18 mouse cellular contexts compared by ENCODE assay signal in the genomic region with DNA sequence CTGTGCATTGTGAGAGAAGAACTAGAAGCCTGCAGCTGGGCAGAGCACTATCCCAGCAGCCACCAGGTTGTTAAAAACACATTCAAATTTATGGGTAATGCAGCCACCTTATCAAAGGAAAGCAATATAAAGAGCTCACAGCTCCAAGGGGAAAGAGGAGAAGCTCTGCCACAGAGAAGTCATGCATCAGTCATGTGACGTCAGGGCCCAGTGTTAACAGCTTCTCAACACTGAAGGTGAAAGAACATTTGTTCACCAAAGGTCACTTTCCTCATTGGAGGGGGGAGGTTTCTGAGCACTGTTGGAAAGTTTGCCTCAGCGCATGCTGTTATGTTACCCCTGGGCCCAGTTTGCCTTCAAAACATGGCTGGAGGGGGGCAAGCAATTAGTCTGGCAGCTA.
DNase-seq lines count a peak whose midpoint lies in the region; ATAC-seq lines count a peak whose summit lies in the region.
"Had no signal": no experiment of that assay in that cellular context is flagged by ENCODE, and none has a peak within 500 bp of the region (broad histone marks: within the 10 kb centered on the region; RNA-seq: fewer than 3 reads in every experiment).

No protein-coding gene starts in this region.

- no peak overlapping the region for H3K4me3 ChIP-seq in heart, embryonic 14.5 days (ENCODE audit: control insufficient read depth in 1 of 2, insufficient read depth in 1 of 2, low read depth in 1 of 2, low read length in 2 of 2)
- H3K4me3 ChIP-seq in neural tube, embryonic 11.5 days (ENCODE audit: low read depth, low read length): no peak overlapping the region
- no peak overlapping the region for H3K4me3 ChIP-seq in intestine, embryonic 16.5 days (ENCODE audit: low read length)
- H3K4me3 ChIP-seq: forebrain, embryonic 15.5 days; heart, embryonic 10.5 days; limb, embryonic 15.5 days; midbrain, embryonic 10.5 days had no signal

- no peaks in the 10 kb centered on the region for H3K36me3 ChIP-seq in heart, embryonic 14.5 days (ENCODE audit: control insufficient read depth, insufficient read depth, low read length)
- no peaks in the 10 kb centered on the region for H3K36me3 ChIP-seq in neural tube, embryonic 11.5 days (ENCODE audit: control insufficient read depth, insufficient read depth, low read length)
- no peaks in the 10 kb centered on the region for H3K36me3 ChIP-seq in intestine, embryonic 16.5 days (ENCODE audit: control insufficient read depth, insufficient read depth, low read length)
- H3K36me3 ChIP-seq: forebrain, embryonic 15.5 days; heart, embryonic 10.5 days; limb, embryonic 15.5 days; midbrain, embryonic 10.5 days had no signal

- no peak overlapping the region for H3K4me2 ChIP-seq in heart, embryonic 14.5 days (ENCODE audit: low read length)
- H3K4me2 ChIP-seq in neural tube, embryonic 11.5 days (ENCODE audit: low read depth): no peak overlapping the region
- H3K4me2 ChIP-seq in intestine, embryonic 16.5 days (ENCODE audit: low read depth, low read length): no peak overlapping the region
- H3K4me2 ChIP-seq: forebrain, embryonic 15.5 days; limb, embryonic 15.5 days had no signal

- H3K9me3 ChIP-seq in heart, embryonic 14.5 days (ENCODE audit: control insufficient read depth, low read length): no peaks in the 10 kb centered on the region
- no peaks in the 10 kb centered on the region for H3K9me3 ChIP-seq in neural tube, embryonic 11.5 days (ENCODE audit: control insufficient read depth, low read length)
- no peaks in the 10 kb centered on the region for H3K9me3 ChIP-seq in intestine, embryonic 16.5 days (ENCODE audit: control insufficient read depth, low read length)
- H3K9me3 ChIP-seq: forebrain, embryonic 15.5 days; heart, embryonic 10.5 days; limb, embryonic 15.5 days; midbrain, embryonic 10.5 days had no signal

- peak overlapping the region; percentile 4 to 59; a peak in 1 of 4 replicates for H3K27ac ChIP-seq in heart, embryonic 14.5 days (replicated peaks in 1 of 2; ENCODE audit: control insufficient read depth in 1 of 2, insufficient read depth in 1 of 2, low read depth in 2 of 2, low read length in 2 of 2)
- H3K27ac ChIP-seq in neural tube, embryonic 11.5 days (ENCODE audit: low read depth, low read length): no peak overlapping the region
- no peak overlapping the region for H3K27ac ChIP-seq in intestine, embryonic 16.5 days (ENCODE audit: low read length)
- H3K27ac ChIP-seq: forebrain, embryonic 15.5 days; heart, embryonic 10.5 days; limb, embryonic 15.5 days; midbrain, embryonic 10.5 days had no signal

- H3K27me3 ChIP-seq in heart, embryonic 14.5 days (ENCODE audit: control insufficient read depth, insufficient read depth, low read length): no peaks in the 10 kb centered on the region
- H3K27me3 ChIP-seq in neural tube, embryonic 11.5 days (ENCODE audit: control insufficient read depth, insufficient read depth, low read length): no peaks in the 10 kb centered on the region
- no peaks in the 10 kb centered on the region for H3K27me3 ChIP-seq in intestine, embryonic 16.5 days (replicated peaks; ENCODE audit: control insufficient read depth, insufficient read depth, low read length)
- H3K27me3 ChIP-seq: forebrain, embryonic 15.5 days; limb, embryonic 15.5 days; Patski had no signal

- no peak for DNase-seq in heart, postnatal 4 days
- peak; percentile 12 for DNase-seq in neural tube, embryonic 11.5 days (ENCODE audit: low spot score)
- DNase-seq in neural tube, embryonic 10.5 days (ENCODE audit: extremely low spot score, low spot score): no peak
- DNase-seq in spleen, postnatal 4 days (ENCODE audit: low spot score in 2 of 2): no peak
- DNase-seq in frontal cortex, postnatal 14 days (ENCODE audit: low spot score in 2 of 2): no peak
- DNase-seq: adrenal gland, adult 2 months; cerebellum, adult 18-20 months; gastrocnemius, postnatal 10 days; liver, postnatal 0 days; thymus, postnatal 4 days had no signal

- peaks cover 5% of the 10 kb centered on the region in 2 experiments; a peak in 2 of 4 replicates for H3K4me1 ChIP-seq in heart, embryonic 14.5 days (ENCODE audit: control insufficient read depth in 2 of 2, insufficient read depth in 2 of 2, low read length in 2 of 2)
- H3K4me1 ChIP-seq in neural tube, embryonic 11.5 days (ENCODE audit: control insufficient read depth, insufficient read depth, low read length): no peaks in the 10 kb centered on the region
- no peaks in the 10 kb centered on the region for H3K4me1 ChIP-seq in intestine, embryonic 16.5 days (ENCODE audit: control insufficient read depth, insufficient read depth, low read length)
- H3K4me1 ChIP-seq: forebrain, embryonic 15.5 days; limb, embryonic 15.5 days; midbrain, embryonic 10.5 days had no signal

- H3K9ac ChIP-seq in heart, embryonic 14.5 days (ENCODE audit: low read length): no peak overlapping the region
- H3K9ac ChIP-seq in neural tube, embryonic 11.5 days (ENCODE audit: low read length): no peak overlapping the region
- no peak overlapping the region for H3K9ac ChIP-seq in intestine, embryonic 16.5 days (ENCODE audit: low read depth, low read length)
- H3K9ac ChIP-seq: forebrain, embryonic 15.5 days; limb, embryonic 15.5 days; liver, postnatal 0 days had no signal

- 52% methylated on average over 2 of the region's 2 CpGs for WGBS in heart, embryonic 14.5 days
- WGBS in neural tube, embryonic 11.5 days: 29% methylated on average over 2 of the region's 2 CpGs
- WGBS in intestine, embryonic 16.5 days: 61% methylated on average over 2 of the region's 2 CpGs

- ATAC-seq in heart, embryonic 14.5 days (ENCODE audit: insufficient number of reproducible peaks, insufficient read depth, low FRiP score, low read depth): no peak
- 0 out of 2 replicates have a peak, but pooled peaks have one; percentile 38 for ATAC-seq in neural tube, embryonic 11.5 days (ENCODE audit: insufficient read depth, low FRiP score, low TSS enrichment)
- ATAC-seq in intestine, embryonic 16.5 days: peak; percentile 81
- no peak for ATAC-seq in monocyte, adult 5-6 weeks (replicated peaks; ENCODE audit: insufficient number of reproducible peaks, low FRiP score, low TSS enrichment, poor library complexity, severe bottlenecking)
- ATAC-seq: forebrain, embryonic 15.5 days; liver, postnatal 0 days; Patski had no signal

Comparison
In these comparisons a context has a peak if more than half of its experiments do, and no peak if none do; other contexts are left out.
1. ATAC-seq: peak in neural tube, embryonic 11.5 days (single experiment) and intestine, embryonic 16.5 days (single experiment); none in heart, embryonic 14.5 days (single experiment) and monocyte, adult 5-6 weeks (single experiment).
2. H3K27ac ChIP-seq: peak in heart, embryonic 14.5 days (2 of 2); none in neural tube, embryonic 11.5 days (single experiment) and intestine, embryonic 16.5 days (single experiment).